Mouse (Mus musculus): ENCODE measurements around the gene Zfp651.

DNA sequence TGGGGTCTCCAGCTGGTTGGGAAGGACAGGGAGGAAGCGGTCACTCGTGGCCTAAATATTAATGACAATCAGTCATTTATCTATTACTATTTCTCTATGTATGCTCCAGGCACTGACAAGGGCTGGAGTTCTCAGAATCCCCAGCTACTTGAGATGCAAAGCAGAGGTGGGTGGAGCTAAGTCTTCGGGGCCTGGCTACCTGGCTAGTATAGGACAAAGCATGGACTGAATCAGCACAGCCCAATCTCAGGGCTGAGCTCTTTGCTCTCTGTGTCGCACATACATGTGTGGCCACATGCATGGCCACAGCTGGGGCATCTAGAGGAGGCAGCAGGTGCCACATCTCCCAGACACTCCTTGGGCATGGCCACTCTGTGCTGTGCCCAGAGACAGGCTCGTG, 61.6 kb downstream of the Zfp651 start:
- TF ChIP-seq GATA1 (IDR thresholded peaks at IDR 0.05; ENCODE audit: borderline replicate concordance, low read length) (no peak), FLI1 (IDR thresholded peaks at IDR 0.05; ENCODE audit: low read length) (no peak)

Measured in megakaryocyte, embryonic 14.5 days (primary cell).